Mouse (Mus musculus) heart, adult 2 months (tissue): ENCODE measurements around the gene Lsm2. TPM values are rescaled to one million over a fixed set of nuclear protein-coding genes. Genes with fewer than 3 reads are reported as not detected.

ENCODE experiments used
- DNase-seq, 2 experiments: peaks; one replicate each; pipeline ENCODE4 v3.0.0; 2021
- H3K27ac ChIP-seq: fragments of 200-600 bp; 2 replicates; pipeline ENCODE4 v1.8.1; 2022
- H3K27me3 ChIP-seq: fragments of 200-500 bp; 2 replicates; pipeline ENCODE4 v1.6.1; 2012; ENCODE audit warnings: mild to moderate bottlenecking, low read length, inconsistent platforms, mixed read lengths; ENCODE audit not compliant: control insufficient read depth, insufficient read depth
- H3K36me3 ChIP-seq: fragments of 200-500 bp; 2 replicates; pipeline ENCODE4 v1.6.1; 2012; ENCODE audit warnings: low read length, inconsistent platforms; ENCODE audit not compliant: control insufficient read depth, insufficient read depth
- H3K4me1 ChIP-seq: fragments of 200-500 bp; 2 replicates; pipeline ENCODE4 v1.6.1; 2011; ENCODE audit warnings: low read length; ENCODE audit not compliant: control insufficient read depth, insufficient read depth
- H3K4me3 ChIP-seq: fragments of 200-600 bp; 2 replicates; pipeline ENCODE4 v1.8.1; 2022
- H3K79me2 ChIP-seq: fragments of 200-500 bp; replicated peaks from 2 replicates; pipeline ENCODE4 v1.6.1; 2012; ENCODE audit warnings: mild to moderate bottlenecking, inconsistent platforms, low read length, moderate library complexity, mixed read lengths; ENCODE audit not compliant: control insufficient read depth, insufficient read depth
- H3K9ac ChIP-seq: fragments of 200-500 bp; 2 replicates; pipeline ENCODE4 v1.6.1; 2012; ENCODE audit warnings: low read depth, mild to moderate bottlenecking, control low read depth, inconsistent platforms, low read length, mixed read lengths
- CTCF ChIP-seq: fragments of 200-600 bp; IDR thresholded peaks from 2 replicates; pipeline ENCODE4 v1.8.1; 2022; ENCODE audit warnings: antibody characterized with exemption, mild to moderate bottlenecking, moderate library complexity
- EP300 ChIP-seq: fragments of 200-500 bp; IDR thresholded peaks from 2 replicates; pipeline ENCODE4 v1.6.1; 2011; ENCODE audit warnings: low read depth, low read length, control low read depth; ENCODE audit not compliant: insufficient read depth
- POLR2A ChIP-seq: fragments of 200-500 bp; IDR thresholded peaks from 2 replicates; pipeline ENCODE4 v1.6.1; 2011; ENCODE audit warnings: mild to moderate bottlenecking, low read depth, low read length, control low read depth; ENCODE audit not compliant: insufficient read depth
- WGBS: fragments of 180-500 bp; shearing (Covaris S2); methylation state at CpG from one replicate; pipeline ENCODE4 v1.1.7; 2018; 5-methylcytosine and 5-hydroxymethylcytosine counted together
- intact Hi-C: fragments of 180-260 bp; cut with DNase I; formaldehyde crosslinking; loops from one replicate; pipeline ENCODE4 v1.15.1; 2025
- long read RNA-seq: library from polyadenylated mRNA; stranded (forward); transcript quantifications from one replicate; pipeline ENCODE4 v2.0.0, GENCODE M21; 2021
- polyA plus RNA-seq: library from polyadenylated mRNA; depleted of rRNA; stranded (reverse); fragments of >200 nt; gene quantifications from 2 replicates; pipeline ENCODE4 v1.2.3, GENCODE M21; 2012; rRNA removed
- total RNA-seq, 2 experiments: library from RNA; stranded (reverse); gene quantifications; 2 replicates each; pipeline ENCODE4 v1.2.3; 2021

Lsm2 gene
- total RNA-seq, result 10 to 100 TPM; 17.3 to 21.3 TPM
- polyA plus RNA-seq, result 50.7 and 58.0 TPM in 2 replicates
- long read RNA-seq, transcript Lsm2-202 (5 exons, 840 nt), result major isoform, 10 of 13 reads
- long read RNA-seq, partial matches to known transcripts, result 0 of 13 reads
- long read RNA-seq, other reads (novel, unspliced or antisense), result 2 of 13 reads

DNA sequence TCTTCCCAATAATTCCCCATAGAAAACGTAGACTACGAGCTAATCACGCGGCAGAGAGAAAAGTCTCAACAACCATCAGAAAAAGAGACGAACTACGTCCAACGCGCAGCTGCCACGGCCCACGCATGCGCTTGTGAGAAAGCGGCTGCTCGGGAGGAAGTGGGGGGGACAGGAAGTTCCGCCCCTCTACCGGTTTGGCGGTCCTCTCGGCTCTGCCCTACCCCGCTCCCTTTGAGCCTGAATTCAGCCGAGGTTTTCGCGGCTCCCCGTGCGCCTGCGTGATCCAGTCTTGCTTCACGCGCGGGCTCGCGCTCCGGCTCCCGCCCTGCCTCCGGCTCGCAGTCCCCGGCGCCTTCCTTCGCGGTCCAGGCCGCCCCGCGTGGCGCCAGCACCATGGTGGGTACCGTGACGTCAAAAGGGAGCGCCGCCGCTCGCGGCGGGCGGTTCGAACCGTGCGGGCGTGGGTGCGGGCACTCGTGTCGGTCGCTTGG lies at the start of gene Lsm2:
Gene Lsm2 (plus strand): TSS at position 173 of the 491 bp plus-strand sequence.
- peaks cover 4% of the 10 kb centered on the region for H3K4me1 ChIP-seq
- H3K27ac ChIP-seq, result peak within 1 kb of the TSS; percentile 99
- peak; percentile 86 for TF ChIP-seq EP300
- TF ChIP-seq CTCF, result peak; percentile 32
- peak; percentile 99 for TF ChIP-seq POLR2A
- peak; percentile 95 to 96 for DNase-seq
- intact Hi-C loops, result loop anchor here (2.0 to 5.0 kb wide), 4 partner anchors 19 to 144 kb away; partner anchors contain the start of genes Dxo, Nelfe, Neu1 and Skiv2l
- peaks cover 2% of the 10 kb centered on the region; the same call in 1 of the 2 replicates for H3K79me2 ChIP-seq
- peak within 1 kb of the TSS; percentile 97 for H3K4me3 ChIP-seq
- peak within 1 kb of the TSS; percentile 98 for H3K9ac ChIP-seq
- no peaks in the 10 kb centered on the region for H3K27me3 ChIP-seq
- no peaks in the 10 kb centered on the region; the same call in 1 of the 2 replicates for H3K36me3 ChIP-seq
- WGBS, result under 1% methylated on average over 58 of the region's 58 CpGs

DNA sequence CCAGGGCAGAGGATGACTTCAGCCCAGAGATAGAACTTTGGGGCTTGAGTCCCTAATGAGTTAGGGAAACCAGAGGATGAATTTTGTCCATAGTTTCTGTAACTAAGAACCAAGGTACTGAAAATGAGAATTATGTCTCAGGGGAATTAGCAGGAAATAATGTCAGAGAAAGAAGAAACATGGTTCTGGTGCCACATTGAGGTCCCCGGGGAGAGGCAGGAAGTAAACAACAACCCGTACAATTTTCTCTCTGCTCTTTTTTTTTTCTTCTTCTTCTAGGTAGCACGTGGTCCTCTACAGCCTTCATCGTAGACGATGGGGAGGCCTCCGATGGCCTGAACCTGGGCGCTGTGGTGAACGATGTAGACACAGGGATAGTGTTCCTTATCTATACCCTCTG lies 49.4 kb upstream of the Lsm2 start:
- Histone ChIP-seq H3K9ac (peak overlapping the region; percentile 89; the same call in 1 of the 2 replicates), H3K4me3 (peak overlapping the region; percentile 90), H3K27ac (peak overlapping the region; percentile 85), H3K36me3 (no peaks in the 10 kb centered on the region), H3K79me2 (no peaks in the 10 kb centered on the region), H3K27me3 (no peaks in the 10 kb centered on the region), H3K4me1 (peaks cover 1% of the 10 kb centered on the region; the same call in 1 of the 2 replicates)
- no peak for DNase-seq
- intact Hi-C loops, result no loop called here
- TF ChIP-seq EP300, result no peak
- no peak for TF ChIP-seq POLR2A
- TF ChIP-seq CTCF, result no peak
- 50% methylated on average over 8 of the region's 8 CpGs for WGBS

DNA sequence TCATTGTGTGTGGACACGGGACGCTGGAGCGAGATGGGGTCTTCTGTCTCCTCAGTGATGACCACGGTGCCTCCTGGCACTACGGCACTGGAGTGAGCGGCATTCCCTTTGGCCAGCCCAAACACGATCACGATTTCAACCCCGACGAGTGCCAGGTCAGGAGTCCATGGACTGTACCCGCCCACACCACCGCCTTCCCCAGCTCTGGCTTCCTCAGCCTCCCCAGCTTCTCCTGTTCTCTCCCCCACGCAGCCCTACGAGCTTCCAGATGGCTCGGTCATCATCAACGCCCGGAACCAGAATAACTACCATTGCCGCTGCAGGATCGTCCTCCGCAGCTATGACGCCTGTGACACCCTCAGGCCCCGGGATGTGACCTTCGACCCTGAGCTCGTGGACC lies 47.6 kb upstream of the Lsm2 start:
- Histone ChIP-seq H3K4me1 (peaks cover 1% of the 10 kb centered on the region; the same call in 1 of the 2 replicates), H3K9ac (peak overlapping the region; percentile 25; the same call in 1 of the 2 replicates), H3K79me2 (no peaks in the 10 kb centered on the region), H3K27ac (peak overlapping the region; percentile 62), H3K27me3 (no peaks in the 10 kb centered on the region), H3K4me3 (peak overlapping the region; percentile 37), H3K36me3 (no peaks in the 10 kb centered on the region)
- TF ChIP-seq CTCF (no peak), EP300 (no peak), POLR2A (no peak)
- WGBS, result 60% methylated on average over 24 of the region's 24 CpGs
- intact Hi-C loops, result no loop called here
- no peak for DNase-seq

DNA sequence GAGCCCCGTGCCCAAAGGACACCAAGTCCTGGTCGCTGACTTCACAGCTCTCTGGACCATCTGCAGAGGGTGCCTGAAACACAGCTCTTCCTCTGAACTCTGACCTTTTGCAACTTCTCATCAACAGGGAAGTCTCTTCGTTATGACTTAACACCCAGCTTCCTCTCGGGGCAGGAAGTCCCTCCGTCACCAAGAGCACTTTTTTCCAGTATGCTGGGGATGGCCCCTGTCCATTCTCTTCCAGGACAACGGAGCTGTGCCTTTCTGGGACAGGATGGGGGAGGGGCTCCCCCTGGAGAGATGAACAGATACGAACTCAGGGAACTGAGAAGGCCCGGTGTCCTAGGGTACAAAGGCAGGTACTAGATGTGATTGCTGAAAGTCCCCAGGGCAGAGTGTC lies 46.8 kb upstream of the Lsm2 start:
- 39% methylated on average over 8 of the region's 8 CpGs for WGBS
- no peak for TF ChIP-seq EP300
- no peak for TF ChIP-seq CTCF
- TF ChIP-seq POLR2A, result no peak
- DNase-seq, result peak in 1 of 2 experiments; percentile 32
- Histone ChIP-seq H3K9ac (no peak overlapping the region), H3K4me1 (peaks cover 1% of the 10 kb centered on the region; the same call in 1 of the 2 replicates), H3K4me3 (peak overlapping the region; percentile 37), H3K36me3 (no peaks in the 10 kb centered on the region), H3K27me3 (no peaks in the 10 kb centered on the region), H3K79me2 (no peaks in the 10 kb centered on the region), H3K27ac (peak overlapping the region; percentile 62)
- intact Hi-C loops, result no loop called here

DNA sequence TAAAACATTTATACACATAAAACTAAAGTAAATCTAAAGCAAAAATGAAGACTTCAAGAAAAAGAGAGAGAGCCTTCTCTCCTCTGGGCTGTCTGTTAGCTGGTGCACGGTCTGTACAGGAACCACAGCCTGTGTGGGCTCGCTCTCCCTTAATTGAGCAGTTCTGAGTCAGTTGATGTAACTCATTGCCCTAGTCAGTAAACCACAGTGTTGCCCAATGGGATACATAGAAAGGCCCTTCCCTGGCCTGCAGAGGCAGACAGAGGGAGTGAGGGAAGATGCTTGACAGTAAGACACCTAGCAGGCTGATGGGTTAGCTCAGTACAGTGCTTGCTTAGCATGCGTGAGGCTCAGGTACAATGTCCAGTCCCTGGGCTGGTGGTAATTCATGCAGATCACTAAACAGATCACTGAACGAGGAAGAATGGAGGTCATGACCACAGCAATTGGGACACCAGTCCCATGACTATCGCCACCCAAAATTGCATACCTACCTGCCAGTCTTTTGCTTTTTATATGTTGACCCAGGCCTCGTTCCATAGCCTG lies 43.6 kb upstream of the Lsm2 start:
- Histone ChIP-seq H3K4me3 (no peak overlapping the region), H3K27ac (no peak overlapping the region), H3K4me1 (peaks cover 3% of the 10 kb centered on the region; the same call in 1 of the 2 replicates), H3K36me3 (no peaks in the 10 kb centered on the region; the same call in 1 of the 2 replicates), H3K79me2 (no peaks in the 10 kb centered on the region), H3K27me3 (no peaks in the 10 kb centered on the region), H3K9ac (no peak overlapping the region)
- no peak for DNase-seq
- intact Hi-C loops, result no loop called here
- TF ChIP-seq EP300 (no peak), POLR2A (no peak), CTCF (no peak)
- WGBS, result 88% methylated on average over 6 of the region's 6 CpGs

DNA sequence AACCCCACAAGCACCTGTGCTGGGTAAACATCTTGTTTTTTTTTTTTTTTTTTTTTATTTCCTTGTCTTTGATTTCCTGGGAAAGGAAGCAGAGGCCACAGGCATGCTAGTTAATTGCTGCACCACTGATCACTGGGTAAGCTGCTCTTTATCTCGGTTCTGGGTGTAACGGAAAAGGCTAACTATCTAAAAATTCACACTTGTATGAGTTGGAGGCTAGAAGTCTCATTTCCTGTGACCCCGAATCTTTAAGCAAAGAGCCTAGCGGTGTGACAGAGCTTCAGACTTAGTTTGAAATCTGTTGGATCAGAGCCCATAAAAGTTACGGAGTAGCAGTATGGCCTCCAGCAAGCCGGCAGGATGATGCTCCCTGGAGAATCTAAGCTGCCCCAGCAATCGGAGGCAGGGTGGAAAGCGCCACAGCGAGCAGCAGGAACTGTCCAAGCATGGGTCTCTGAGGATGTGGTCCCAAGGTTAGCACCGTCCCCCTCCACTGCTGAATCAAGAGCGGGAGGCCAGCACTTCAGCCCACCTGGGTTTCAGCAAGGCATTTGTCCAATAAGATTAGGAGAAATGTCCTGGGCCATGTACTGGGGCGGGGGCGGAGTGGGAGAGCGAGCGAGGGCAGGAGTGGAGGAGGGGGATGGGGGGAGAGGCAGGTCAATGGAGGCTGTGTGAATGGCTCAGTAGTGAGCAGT lies 40.2 kb upstream of the Lsm2 start:
- Histone ChIP-seq H3K9ac (peak overlapping the region; percentile 46), H3K79me2 (no peaks in the 10 kb centered on the region), H3K27ac (peak overlapping the region; percentile 84), H3K36me3 (no peaks in the 10 kb centered on the region; the same call in 1 of the 2 replicates), H3K4me1 (peaks cover 3% of the 10 kb centered on the region; the same call in 1 of the 2 replicates), H3K27me3 (no peaks in the 10 kb centered on the region), H3K4me3 (peak overlapping the region; percentile 38)
- no peak for TF ChIP-seq CTCF
- no peak for TF ChIP-seq EP300
- peak; percentile 34; the same call in 1 of the 2 replicates for TF ChIP-seq POLR2A
- WGBS, result 10% methylated on average over 15 of the region's 15 CpGs
- DNase-seq, result peak; percentile 49 to 61
- intact Hi-C loops, result no loop called here
